Mouse (Mus musculus): ENCODE results near the gene Gabbr2. TPM values are rescaled to one million over a fixed set of nuclear protein-coding genes. Genes with fewer than 3 reads are reported as not detected.

Gabbr2 gene
- polyA plus RNA-seq, 1 experiment from 2014 or later, result 0.17 TPM

DNA sequence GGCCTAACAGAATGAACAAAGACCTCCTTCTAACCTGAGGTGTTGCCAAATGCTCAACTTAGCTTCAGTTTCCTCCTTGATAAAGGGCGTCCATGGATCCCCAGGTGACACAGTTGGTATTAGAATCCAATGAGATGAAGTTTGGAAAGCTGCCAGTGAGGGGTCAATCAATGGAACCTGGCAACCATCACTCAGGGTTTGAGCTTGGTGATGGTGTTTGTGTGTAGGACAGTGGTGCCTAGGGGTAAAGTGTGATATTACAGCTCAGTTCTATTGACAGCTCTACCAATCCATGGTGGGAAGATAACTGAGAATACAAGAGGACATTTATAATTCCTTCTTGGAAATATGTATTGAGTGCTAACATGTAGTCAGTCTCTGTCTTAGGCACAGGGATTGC is 271.6 kb downstream of the Gabbr2 start:
- no peaks in the 10 kb centered on the region for H3K4me1 ChIP-seq (ENCODE audit: control insufficient read depth, insufficient read depth, low read length)
- 72% methylated on average over 1 of the region's 1 CpGs for WGBS
- H3K9me3 ChIP-seq (ENCODE audit: control insufficient read depth, low read length), result no peaks in the 10 kb centered on the region
- no peak overlapping the region for H3K4me2 ChIP-seq (ENCODE audit: low read depth, low read length)
- H3K27me3 ChIP-seq (replicated peaks; ENCODE audit: control insufficient read depth, insufficient read depth, low read length), result no peaks in the 10 kb centered on the region
- H3K9ac ChIP-seq (ENCODE audit: low read depth, low read length), result no peak overlapping the region
- no peak for ATAC-seq
- H3K27ac ChIP-seq (ENCODE audit: low read length), result no peak overlapping the region
- H3K4me3 ChIP-seq (ENCODE audit: low read length), result no peak overlapping the region
- H3K36me3 ChIP-seq (ENCODE audit: control insufficient read depth, insufficient read depth, low read length), result no peaks in the 10 kb centered on the region

DNA sequence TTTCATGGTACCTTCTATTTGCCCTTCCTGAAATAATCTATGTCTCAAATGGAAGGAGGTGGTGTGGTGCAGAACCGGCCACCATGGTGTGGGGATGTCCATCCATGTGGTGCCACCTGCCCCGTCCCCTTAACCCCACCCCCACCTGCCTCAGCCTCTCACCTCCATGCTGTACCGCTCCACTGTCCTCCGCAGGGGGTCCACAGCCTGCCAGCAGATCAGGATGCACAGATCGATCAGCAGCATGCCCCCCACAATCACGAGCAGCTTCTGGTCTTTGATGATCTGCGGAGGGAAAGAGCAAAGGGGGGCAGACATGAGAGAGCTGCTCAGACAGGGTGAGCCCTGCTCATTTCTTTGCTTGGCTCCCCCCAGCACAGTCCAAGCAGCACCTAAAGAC is 273.0 kb downstream of the Gabbr2 start:
- 28% methylated on average over 7 of the region's 7 CpGs for WGBS
- no peaks in the 10 kb centered on the region for H3K9me3 ChIP-seq (ENCODE audit: control insufficient read depth, low read length)
- ATAC-seq, result no peak
- H3K27ac ChIP-seq (ENCODE audit: low read length), result no peak overlapping the region
- no peak overlapping the region for H3K4me2 ChIP-seq (ENCODE audit: low read depth, low read length)
- H3K4me1 ChIP-seq (ENCODE audit: control insufficient read depth, insufficient read depth, low read length), result no peaks in the 10 kb centered on the region
- H3K4me3 ChIP-seq (ENCODE audit: low read length), result no peak overlapping the region
- no peak overlapping the region for H3K9ac ChIP-seq (ENCODE audit: low read depth, low read length)
- no peaks in the 10 kb centered on the region for H3K27me3 ChIP-seq (replicated peaks; ENCODE audit: control insufficient read depth, insufficient read depth, low read length)
- no peaks in the 10 kb centered on the region for H3K36me3 ChIP-seq (ENCODE audit: control insufficient read depth, insufficient read depth, low read length)

DNA sequence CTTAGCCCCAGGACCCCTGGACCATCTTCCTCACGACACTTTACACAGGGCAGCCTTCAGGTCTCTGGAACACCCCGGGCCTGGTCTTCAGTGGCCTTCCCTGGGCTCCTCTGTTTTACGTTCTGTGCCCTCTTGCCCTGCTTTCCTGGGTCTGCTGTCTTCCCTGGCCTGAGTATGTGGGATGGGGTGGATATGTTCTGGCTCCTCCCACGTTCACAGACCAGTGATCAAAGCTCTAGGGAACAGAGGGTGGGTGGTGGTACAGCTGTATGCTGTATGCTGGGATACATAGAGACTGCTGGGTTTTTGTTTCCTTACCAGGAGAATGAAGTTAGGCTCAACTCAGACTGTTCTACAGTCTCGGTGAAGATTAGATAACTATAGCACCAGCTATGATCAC is 274.5 kb downstream of the Gabbr2 start:
- Histone ChIP-seq H3K4me3 (ENCODE audit: low read length) (no peak overlapping the region), H3K27ac (ENCODE audit: low read length) (no peak overlapping the region), H3K36me3 (ENCODE audit: control insufficient read depth, insufficient read depth, low read length) (no peaks in the 10 kb centered on the region), H3K4me2 (ENCODE audit: low read depth, low read length) (no peak overlapping the region), H3K9ac (ENCODE audit: low read depth, low read length) (no peak overlapping the region), H3K9me3 (ENCODE audit: control insufficient read depth, low read length) (no peaks in the 10 kb centered on the region), H3K27me3 (replicated peaks; ENCODE audit: control insufficient read depth, insufficient read depth, low read length) (no peaks in the 10 kb centered on the region), H3K4me1 (ENCODE audit: control insufficient read depth, insufficient read depth, low read length) (no peaks in the 10 kb centered on the region)
- 47% methylated on average over 5 of the region's 5 CpGs for WGBS
- ATAC-seq, result no peak

DNA sequence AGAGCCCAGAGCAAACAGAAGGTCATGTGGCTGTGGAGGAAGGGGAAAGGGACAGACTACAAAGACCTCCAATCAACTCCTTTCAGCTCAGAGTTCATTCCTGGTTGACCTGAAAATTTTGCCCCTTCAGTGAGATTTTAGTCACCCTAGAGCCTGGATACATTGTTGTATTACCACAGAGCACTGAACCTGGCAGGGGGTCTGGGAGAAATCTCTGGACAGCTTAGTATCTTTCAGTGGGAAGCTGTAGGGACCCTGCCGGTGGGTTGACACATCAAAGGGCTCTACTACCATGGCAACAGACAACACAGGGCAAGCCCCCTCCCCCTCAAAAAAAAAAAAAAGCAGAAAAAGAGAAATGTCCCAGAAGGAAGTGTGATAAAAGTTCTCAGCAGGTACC is 275.3 kb downstream of the Gabbr2 start:
- H3K27me3 ChIP-seq (replicated peaks; ENCODE audit: control insufficient read depth, insufficient read depth, low read length), result no peaks in the 10 kb centered on the region
- H3K4me2 ChIP-seq (ENCODE audit: low read depth, low read length), result no peak overlapping the region

DNA sequence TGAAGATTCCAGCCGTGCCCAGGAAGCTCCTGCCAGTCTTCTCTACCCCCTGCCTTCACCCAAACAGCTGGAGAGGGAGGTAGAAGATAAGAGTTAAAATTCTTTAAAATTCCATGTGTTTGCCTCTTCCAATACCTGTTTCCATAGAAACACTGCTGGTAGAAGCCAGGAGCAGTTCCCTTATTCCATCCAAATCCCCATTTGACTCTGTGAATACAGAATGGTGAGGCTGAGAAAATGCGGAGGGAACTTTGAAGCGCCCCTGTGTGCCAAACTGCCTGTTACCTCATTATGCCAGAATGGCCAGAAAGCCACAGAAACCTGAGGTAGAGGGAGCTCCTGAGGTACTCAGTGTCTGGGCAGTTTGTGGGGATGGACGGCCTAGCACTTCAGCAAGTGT is 281.1 kb downstream of the Gabbr2 start:
- 75% methylated on average over 4 of the region's 4 CpGs for WGBS
- Histone ChIP-seq H3K4me2 (ENCODE audit: low read depth, low read length) (no peak overlapping the region), H3K9ac (ENCODE audit: low read depth, low read length) (no peak overlapping the region), H3K27me3 (replicated peaks; ENCODE audit: control insufficient read depth, insufficient read depth, low read length) (no peaks in the 10 kb centered on the region), H3K36me3 (ENCODE audit: control insufficient read depth, insufficient read depth, low read length) (no peaks in the 10 kb centered on the region), H3K9me3 (ENCODE audit: control insufficient read depth, low read length) (no peaks in the 10 kb centered on the region), H3K4me3 (ENCODE audit: low read length) (no peak overlapping the region), H3K4me1 (ENCODE audit: control insufficient read depth, insufficient read depth, low read length) (no peaks in the 10 kb centered on the region), H3K27ac (ENCODE audit: low read length) (no peak overlapping the region)
- ATAC-seq, result no peak

More for the DNA sequence above, 275.3 kb downstream of the Gabbr2 start:
- Histone ChIP-seq H3K4me3 (ENCODE audit: low read length) (no peak overlapping the region), H3K27ac (ENCODE audit: low read length) (no peak overlapping the region), H3K4me1 (ENCODE audit: control insufficient read depth, insufficient read depth, low read length) (no peaks in the 10 kb centered on the region), H3K36me3 (ENCODE audit: control insufficient read depth, insufficient read depth, low read length) (no peaks in the 10 kb centered on the region), H3K9me3 (ENCODE audit: control insufficient read depth, low read length) (no peaks in the 10 kb centered on the region), H3K9ac (ENCODE audit: low read depth, low read length) (no peak overlapping the region)
- WGBS, result 7% methylated on average over 1 of the region's 1 CpGs
- ATAC-seq, result no peak

DNA sequence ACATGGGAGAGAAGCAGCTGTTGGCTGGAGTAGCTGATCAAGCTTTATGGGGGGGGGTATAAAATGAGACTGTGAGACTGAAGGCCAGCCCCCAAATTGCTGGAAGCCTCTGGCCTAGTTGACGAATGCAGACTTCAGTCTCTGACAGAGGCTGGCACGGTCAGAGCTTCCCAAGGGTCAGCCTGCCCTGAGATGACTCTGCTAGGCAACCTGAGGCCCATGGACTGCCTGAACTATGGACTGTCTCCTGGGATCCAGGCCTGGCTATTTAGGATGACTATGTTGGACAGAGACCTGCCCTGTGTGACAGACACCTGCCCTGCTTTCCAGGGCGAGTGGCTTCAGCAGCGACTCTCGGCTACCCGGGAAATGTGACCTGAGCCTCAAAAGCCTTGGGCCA is 281.7 kb downstream of the Gabbr2 start:
- H3K4me3 ChIP-seq (ENCODE audit: low read length), result no peak overlapping the region
- no peak for ATAC-seq
- H3K27ac ChIP-seq (ENCODE audit: low read length), result no peak overlapping the region
- no peak overlapping the region for H3K4me2 ChIP-seq (ENCODE audit: low read depth, low read length)
- H3K9me3 ChIP-seq (ENCODE audit: control insufficient read depth, low read length), result no peaks in the 10 kb centered on the region
- no peaks in the 10 kb centered on the region for H3K4me1 ChIP-seq (ENCODE audit: control insufficient read depth, insufficient read depth, low read length)
- no peaks in the 10 kb centered on the region for H3K27me3 ChIP-seq (replicated peaks; ENCODE audit: control insufficient read depth, insufficient read depth, low read length)
- no peak overlapping the region for H3K9ac ChIP-seq (ENCODE audit: low read depth, low read length)
- WGBS, result 70% methylated on average over 6 of the region's 6 CpGs
- no peaks in the 10 kb centered on the region for H3K36me3 ChIP-seq (ENCODE audit: control insufficient read depth, insufficient read depth, low read length)

DNA sequence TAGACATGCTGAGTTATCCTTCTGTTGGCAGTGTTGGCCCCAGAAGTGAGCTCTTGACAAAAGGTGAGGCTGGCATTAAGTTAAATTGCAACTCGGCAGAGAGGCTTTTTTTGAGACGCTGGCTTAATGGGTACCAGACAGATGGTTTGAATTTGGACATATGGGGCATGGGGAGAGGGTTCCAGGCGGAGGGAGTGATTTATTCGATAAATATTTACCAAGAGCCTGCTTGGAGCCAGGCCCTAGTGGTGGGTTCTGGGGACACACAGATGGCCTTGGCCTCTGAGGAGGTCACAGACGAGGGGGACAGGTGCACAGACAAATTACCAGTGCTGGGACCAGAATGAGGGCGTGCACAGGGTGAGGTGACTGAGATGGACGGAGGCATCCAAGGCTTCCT is 282.2 kb downstream of the Gabbr2 start:
- no peak for ATAC-seq

DNA sequence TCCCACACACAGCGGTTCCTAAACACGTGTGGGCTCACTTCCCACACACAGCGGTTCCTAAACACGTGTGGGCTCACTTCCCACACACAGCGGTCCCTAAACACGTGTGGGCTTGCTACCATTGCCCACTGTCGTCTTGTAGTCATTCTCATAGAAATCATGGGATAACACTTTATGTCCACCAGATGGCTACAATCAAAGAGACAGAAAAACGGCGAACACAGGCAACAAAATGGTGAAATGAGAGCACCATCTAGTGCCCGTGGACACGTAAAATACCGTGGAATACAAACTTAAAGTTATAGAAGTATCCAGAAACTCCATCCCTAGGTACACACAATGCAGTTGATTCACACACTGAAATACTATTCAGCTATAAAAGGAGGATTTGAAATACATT is 285.9 kb downstream of the Gabbr2 start:
- Histone ChIP-seq H3K27me3 (replicated peaks; ENCODE audit: control insufficient read depth, insufficient read depth, low read length) (no peaks in the 10 kb centered on the region), H3K27ac (ENCODE audit: low read length) (no peak overlapping the region), H3K4me1 (ENCODE audit: control insufficient read depth, insufficient read depth, low read length) (no peaks in the 10 kb centered on the region), H3K9ac (ENCODE audit: low read depth, low read length) (no peak overlapping the region), H3K36me3 (ENCODE audit: control insufficient read depth, insufficient read depth, low read length) (no peaks in the 10 kb centered on the region), H3K4me3 (ENCODE audit: low read length) (no peak overlapping the region), H3K9me3 (ENCODE audit: control insufficient read depth, low read length) (no peaks in the 10 kb centered on the region), H3K4me2 (ENCODE audit: low read depth, low read length) (no peak overlapping the region)
- ATAC-seq, result no peak
- WGBS, result 70% methylated on average over 12 of the region's 12 CpGs

More for the DNA sequence above, 282.2 kb downstream of the Gabbr2 start:
- no peak overlapping the region for H3K27ac ChIP-seq (ENCODE audit: low read length)
- no peaks in the 10 kb centered on the region for H3K9me3 ChIP-seq (ENCODE audit: control insufficient read depth, low read length)
- no peak overlapping the region for H3K9ac ChIP-seq (ENCODE audit: low read depth, low read length)
- H3K4me2 ChIP-seq (ENCODE audit: low read depth, low read length), result no peak overlapping the region
- 69% methylated on average over 7 of the region's 7 CpGs for WGBS
- no peaks in the 10 kb centered on the region for H3K36me3 ChIP-seq (ENCODE audit: control insufficient read depth, insufficient read depth, low read length)
- H3K4me3 ChIP-seq (ENCODE audit: low read length), result no peak overlapping the region
- H3K27me3 ChIP-seq (replicated peaks; ENCODE audit: control insufficient read depth, insufficient read depth, low read length), result no peaks in the 10 kb centered on the region
- H3K4me1 ChIP-seq (ENCODE audit: control insufficient read depth, insufficient read depth, low read length), result no peaks in the 10 kb centered on the region

DNA sequence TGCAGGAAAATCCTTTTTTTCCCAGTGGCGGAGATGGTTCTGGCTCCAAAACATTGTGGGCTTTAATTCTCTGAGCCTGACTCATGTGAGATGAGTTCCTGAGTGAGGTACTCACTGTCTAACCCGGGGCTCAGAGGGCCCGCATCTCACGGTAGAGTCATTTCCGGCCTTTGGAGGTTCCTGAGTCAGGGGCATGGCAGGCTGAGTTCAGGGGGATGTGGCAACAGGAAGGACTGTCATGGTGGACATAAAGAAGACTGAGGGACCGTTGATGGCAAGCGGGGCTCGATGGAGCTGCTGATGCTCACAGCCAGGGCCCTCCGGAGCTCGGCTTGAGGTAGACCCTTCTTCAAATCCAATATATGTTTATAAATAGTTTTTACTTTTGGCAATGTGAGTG is 288.5 kb downstream of the Gabbr2 start:
- H3K27me3 ChIP-seq (replicated peaks; ENCODE audit: control insufficient read depth, insufficient read depth, low read length), result no peaks in the 10 kb centered on the region
- no peak for ATAC-seq
- 92% methylated on average over 10 of the region's 10 CpGs for WGBS
- no peaks in the 10 kb centered on the region for H3K4me1 ChIP-seq (ENCODE audit: control insufficient read depth, insufficient read depth, low read length)
- no peaks in the 10 kb centered on the region for H3K36me3 ChIP-seq (ENCODE audit: control insufficient read depth, insufficient read depth, low read length)
- no peak overlapping the region for H3K4me3 ChIP-seq (ENCODE audit: low read length)
- H3K4me2 ChIP-seq (ENCODE audit: low read depth, low read length), result no peak overlapping the region
- no peak overlapping the region for H3K9ac ChIP-seq (ENCODE audit: low read depth, low read length)
- H3K27ac ChIP-seq (ENCODE audit: low read length), result no peak overlapping the region
- no peaks in the 10 kb centered on the region for H3K9me3 ChIP-seq (ENCODE audit: control insufficient read depth, low read length)

DNA sequence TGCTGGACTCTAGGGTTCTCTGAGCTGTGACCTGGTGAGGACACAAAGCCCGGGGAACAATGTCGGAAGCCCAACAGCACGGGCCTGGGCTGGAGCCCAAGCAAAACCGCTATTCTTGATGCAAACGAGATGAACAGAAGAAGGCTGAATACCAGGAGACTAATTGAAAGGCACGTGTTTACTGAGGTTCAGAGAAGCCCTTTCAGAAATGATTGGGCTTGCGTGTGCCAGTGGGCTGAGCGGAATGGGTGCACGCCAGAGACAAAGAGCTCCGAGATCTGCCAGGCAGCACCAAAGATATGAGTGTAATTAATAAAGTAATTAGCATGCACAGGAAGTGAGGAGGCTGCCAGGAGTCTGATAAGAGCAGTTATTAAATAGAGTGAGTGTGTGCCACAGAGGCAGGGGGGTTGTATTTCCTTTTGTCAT is 291.4 kb downstream of the Gabbr2 start:
- H3K4me1 ChIP-seq (ENCODE audit: control insufficient read depth, insufficient read depth, low read length), result no peaks in the 10 kb centered on the region
- no peak overlapping the region for H3K4me3 ChIP-seq (ENCODE audit: low read length)
- no peak overlapping the region for H3K4me2 ChIP-seq (ENCODE audit: low read depth, low read length)
- no peaks in the 10 kb centered on the region for H3K36me3 ChIP-seq (ENCODE audit: control insufficient read depth, insufficient read depth, low read length)
- WGBS, result 80% methylated on average over 10 of the region's 10 CpGs
- H3K27ac ChIP-seq (ENCODE audit: low read length), result no peak overlapping the region
- H3K9me3 ChIP-seq (ENCODE audit: control insufficient read depth, low read length), result no peaks in the 10 kb centered on the region
- H3K27me3 ChIP-seq (replicated peaks; ENCODE audit: control insufficient read depth, insufficient read depth, low read length), result no peaks in the 10 kb centered on the region
- no peak overlapping the region for H3K9ac ChIP-seq (ENCODE audit: low read depth, low read length)
- ATAC-seq, result no peak
